ENCODE assay signal across 16 mouse cellular contexts in the genomic region with DNA sequence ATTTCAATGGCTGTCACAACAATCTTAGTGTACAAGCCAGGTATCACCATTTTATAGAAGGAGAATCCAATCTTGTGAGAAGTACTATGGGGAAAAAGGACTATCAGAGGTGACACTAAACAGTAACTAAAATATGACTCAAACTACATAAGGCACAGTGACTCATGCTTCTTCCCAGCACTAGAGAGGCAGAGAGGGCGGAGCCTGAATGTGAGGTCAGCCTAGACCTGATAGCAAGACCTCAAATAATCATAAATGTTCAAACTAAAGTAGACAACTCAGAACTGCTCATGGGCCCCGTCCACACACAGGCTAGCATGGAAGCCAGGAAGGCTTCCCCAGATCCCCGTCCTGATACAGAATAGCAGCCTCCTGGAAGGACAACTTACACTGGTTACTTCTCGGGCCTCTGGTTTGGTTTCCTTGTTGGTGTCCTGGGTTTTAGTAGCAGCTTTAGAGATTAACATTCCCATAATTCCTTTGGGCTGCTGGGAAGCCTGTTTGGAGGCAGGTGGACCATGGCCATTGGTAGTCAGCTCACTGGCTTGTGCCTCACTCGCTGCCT. TPM values are rescaled to one million over a fixed set of nuclear protein-coding genes. Genes with fewer than 3 reads are reported as not detected.
A peak's percentile ranks its signal among the peaks of the same experiment; 100 is the strongest.
DNase-seq lines count a peak whose midpoint lies in the region; ATAC-seq and TF ChIP-seq lines count a peak whose summit lies in the region.
"Had no signal": no experiment of that assay in that cellular context is flagged by ENCODE, and none has a peak within 500 bp of the region (broad histone marks: within the 10 kb centered on the region; RNA-seq: fewer than 3 reads in every experiment).

No protein-coding gene starts in this region.

- peak; percentile 24 for DNase-seq in liver
- no peak for DNase-seq in liver, postnatal 0 days
- peak; percentile 7 for DNase-seq in Muller cell, postnatal 12 days (ENCODE audit: inconsistent ontology term)
- DNase-seq in fibroblast of lung, adult 2 months (ENCODE audit: low read depth) = peak; percentile 31
- DNase-seq in spleen, postnatal 4 days (ENCODE audit: low spot score in 2 of 2) = no peak
- no peak for DNase-seq in gastrocnemius, postnatal 25 days
- DNase-seq: cerebellum, postnatal 14 days; gastrocnemius, postnatal 10 days; kidney, adult 8-10 months had no signal

- no peak overlapping the region for H3K4me3 ChIP-seq in liver, postnatal 0 days (ENCODE audit: low read depth, low read length)
- no peak overlapping the region for H3K4me3 ChIP-seq in stomach, embryonic 14.5 days (ENCODE audit: low read depth, low read length)
- H3K4me3 ChIP-seq: embryonic facial prominence, embryonic 12.5 days; forebrain, embryonic 15.5 days; lung, embryonic 15.5 days; midbrain, embryonic 12.5 days had no signal

- H3K4me2 ChIP-seq in liver, postnatal 0 days (ENCODE audit: low read depth, low read length) = no peak overlapping the region
- H3K4me2 ChIP-seq in stomach, embryonic 14.5 days (replicated peaks; ENCODE audit: low read depth, low read length) = no peak overlapping the region
- H3K4me2 ChIP-seq: embryonic facial prominence, embryonic 12.5 days; forebrain, embryonic 15.5 days; lung, embryonic 15.5 days; midbrain, embryonic 12.5 days had no signal

- no peaks in the 10 kb centered on the region for H3K9me3 ChIP-seq in liver, postnatal 0 days (ENCODE audit: low read length)
- no peaks in the 10 kb centered on the region for H3K9me3 ChIP-seq in stomach, embryonic 14.5 days (ENCODE audit: control insufficient read depth, low read depth, low read length)
- H3K9me3 ChIP-seq: embryonic facial prominence, embryonic 12.5 days; forebrain, embryonic 15.5 days; lung, embryonic 15.5 days; midbrain, embryonic 12.5 days had no signal

- H3K4me1 ChIP-seq in liver, postnatal 0 days (ENCODE audit: insufficient read depth) = no peaks in the 10 kb centered on the region
- no peaks in the 10 kb centered on the region for H3K4me1 ChIP-seq in stomach, embryonic 14.5 days (ENCODE audit: control insufficient read depth, insufficient read depth, low read length)
- H3K4me1 ChIP-seq: embryonic facial prominence, embryonic 12.5 days; forebrain, embryonic 15.5 days; lung, embryonic 15.5 days; midbrain, embryonic 12.5 days had no signal

- no peak overlapping the region for H3K27ac ChIP-seq in liver, postnatal 0 days (ENCODE audit: low read depth)
- no peak overlapping the region for H3K27ac ChIP-seq in stomach, embryonic 14.5 days (ENCODE audit: low read length)
- H3K27ac ChIP-seq: embryonic facial prominence, embryonic 12.5 days; forebrain, embryonic 15.5 days; lung, embryonic 15.5 days; midbrain, embryonic 12.5 days had no signal

- TF ChIP-seq CTCF in liver, postnatal 0 days (IDR thresholded peaks at IDR 0.05; ENCODE audit: low read depth) = no peak

- no peak for ATAC-seq in liver, postnatal 0 days
- ATAC-seq in stomach, embryonic 14.5 days (ENCODE audit: insufficient number of reproducible peaks, insufficient read depth, low FRiP score, low read depth) = 0 out of 2 replicates have a peak, but pooled peaks have one; percentile 33
- ATAC-seq in inflammation-experienced regulatory T-cells, adult 6 months = no peak
- ATAC-seq: CD4-positive, CD25-positive, alpha-beta regulatory T cell, adult 4 months; forebrain, embryonic 15.5 days had no signal

- peaks cover 74% of the 10 kb centered on the region for H3K36me3 ChIP-seq in liver, postnatal 0 days (replicated peaks; ENCODE audit: insufficient read depth, low read length)
- H3K36me3 ChIP-seq in stomach, embryonic 14.5 days (ENCODE audit: control insufficient read depth, insufficient read depth, low read length) = peaks cover 66% of the 10 kb centered on the region

- H3K27me3 ChIP-seq in liver, postnatal 0 days (ENCODE audit: insufficient read depth, low read length) = no peaks in the 10 kb centered on the region
- no peaks in the 10 kb centered on the region for H3K27me3 ChIP-seq in stomach, embryonic 14.5 days (ENCODE audit: control insufficient read depth, insufficient read depth, low read length)
- H3K27me3 ChIP-seq: embryonic facial prominence, embryonic 12.5 days; forebrain, embryonic 15.5 days; lung, embryonic 15.5 days; midbrain, embryonic 12.5 days had no signal

- TF ChIP-seq EP300 in liver, postnatal 0 days (IDR thresholded peaks at IDR 0.05; ENCODE audit: low read depth) = no peak

- 80% methylated on average over 5 of the region's 5 CpGs for WGBS in liver, postnatal 0 days (ENCODE audit: insufficient replicate concordance)
- 86% methylated on average over 5 of the region's 5 CpGs for WGBS in stomach, embryonic 14.5 days

- H3K9ac ChIP-seq in liver, postnatal 0 days (replicated peaks) = no peak overlapping the region
- H3K9ac ChIP-seq in stomach, embryonic 14.5 days (replicated peaks; ENCODE audit: low read depth, low read length) = no peak overlapping the region
- H3K9ac ChIP-seq: embryonic facial prominence, embryonic 12.5 days; forebrain, embryonic 15.5 days; lung, embryonic 15.5 days; midbrain, embryonic 12.5 days had no signal

RNA-seq across cellular contexts. Expression of a gene that starts 21.3 kb away (rescaled TPM):
- polyA plus RNA-seq in liver, postnatal 0 days (2015; fragmentation: Nextera tagmentation; extraction: Ambion mirVana) = 17.2 and 21.8 TPM in 2 replicates
- 73.9 and 75.2 TPM in 2 replicates for polyA plus RNA-seq in stomach, embryonic 14.5 days (2014; fragmentation: Nextera tagmentation; extraction: Ambion mirVana)
- 10 to 100 TPM; 41.8 to 67.3 (median 45.6) TPM for polyA plus RNA-seq in inflammation-experienced regulatory T-cells, adult 6 months (2017; shearing (Covaris generic))
- 1 to 10 TPM; 5.1 to 5.3 TPM for total RNA-seq in gastrocnemius, postnatal 25 days (2021)

RNA-seq across cellular contexts. Expression of a gene that starts 59.0 kb away (rescaled TPM):
- 6.4 and 7.6 TPM in 2 replicates for polyA plus RNA-seq in liver, postnatal 0 days (2015; fragmentation: Nextera tagmentation; extraction: Ambion mirVana)
- polyA plus RNA-seq in stomach, embryonic 14.5 days (2014; fragmentation: Nextera tagmentation; extraction: Ambion mirVana) = 23.6 and 25.7 TPM in 2 replicates
- polyA plus RNA-seq in inflammation-experienced regulatory T-cells, adult 6 months (2017; shearing (Covaris generic)) = under 1 TPM in 2 of 3 experiments, not detected in 1; 0.21 to 0.82 TPM
- 1 to 10 TPM; 4.1 to 4.2 TPM for total RNA-seq in gastrocnemius, postnatal 25 days (2021)
- polyA plus RNA-seq: CD4-positive, CD25-positive, alpha-beta regulatory T cell, adult 4 months had no signal

Comparison
In these comparisons a context has a peak if more than half of its experiments do, and no peak if none do; other contexts are left out.
1. DNase-seq: peak in liver (single experiment), Muller cell, postnatal 12 days (single experiment) and fibroblast of lung, adult 2 months (single experiment); none in liver, postnatal 0 days (single experiment), spleen, postnatal 4 days (0 of 2) and gastrocnemius, postnatal 25 days (single experiment).